Mouse (Mus musculus) cerebellum, postnatal 10 days (tissue): ENCODE results near the gene Krt34.
A peak's percentile ranks its signal among the peaks of the same experiment; 100 is the strongest.

Experiments used
- DNase-seq, 2 experiments: peaks; one replicate each; pipeline ENCODE4 v3.0.0; 2021; ENCODE audit warnings: mixed read lengths in 2 of 2

Gene Krt34

DNA sequence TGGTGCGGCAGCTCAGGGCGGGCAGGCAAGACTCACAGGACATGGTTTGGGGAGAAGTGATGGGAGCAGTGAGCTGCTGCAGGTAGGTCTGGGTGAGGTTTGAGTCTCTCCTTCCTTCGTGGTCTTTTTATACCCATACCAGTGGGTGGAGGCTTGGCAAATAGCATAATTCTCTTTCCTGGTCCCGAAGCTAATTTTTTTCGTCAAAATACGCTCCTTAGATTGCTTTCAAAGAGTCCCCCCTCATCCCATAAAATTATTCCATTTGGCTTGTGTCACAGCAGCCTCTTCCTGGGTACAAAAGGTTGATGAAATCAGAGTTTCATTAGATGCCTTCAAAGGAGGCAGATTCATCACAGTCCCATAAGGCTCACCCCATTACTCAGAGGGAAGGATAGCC, at the start of gene Krt34:
Gene Krt34, minus strand, starts transcription at position 101 of the 400 bp plus-strand sequence.
- no peak for DNase-seq

DNA sequence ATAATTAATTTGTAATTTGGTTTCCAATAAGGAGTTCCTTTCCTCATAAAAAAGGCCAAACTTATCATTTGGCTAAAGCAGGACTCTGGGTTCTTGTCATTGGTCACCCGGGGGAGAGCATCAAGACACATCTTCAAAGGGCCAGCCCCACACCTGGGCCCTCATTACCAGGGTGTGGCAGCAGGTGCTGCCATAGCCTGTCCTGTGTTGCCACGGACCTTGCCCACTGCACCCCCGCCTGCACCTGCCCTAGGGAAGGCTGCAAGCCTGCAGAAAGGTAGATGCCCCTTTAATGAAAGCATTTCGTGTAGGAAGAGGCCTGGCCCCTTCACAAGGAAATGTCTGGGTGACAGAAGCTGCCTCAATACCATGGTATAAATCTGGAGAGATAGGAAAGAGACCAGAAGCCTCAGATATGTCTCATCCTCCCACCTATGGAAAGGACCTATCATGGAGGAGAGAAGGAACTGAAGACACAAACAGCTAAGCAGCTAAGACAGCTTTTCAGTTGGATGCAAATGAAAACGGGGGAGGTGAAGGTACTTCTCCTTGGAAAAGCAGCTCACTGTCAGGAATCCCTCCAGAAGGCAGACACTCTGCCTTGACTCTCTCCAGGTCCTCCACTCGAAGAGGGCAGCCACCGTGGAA, 47.1 kb upstream of the Krt34 start:
- DNase-seq = no peak

- peak; percentile 69 to 76 for DNase-seq
Measured at GRCm38 (mm10) chr11:100087861-100088260, 46.5 kb upstream of the Krt34 start, which contains the start of gene Krt32. Gene Krt32 (minus strand): TSS chr11:100088226.

GRCm38 (mm10) chr11:100073873-100074272, 32.5 kb upstream of the Krt34 start:
- DNase-seq = no peak

- DNase-seq = no peak
Measured at GRCm38 (mm10) chr11:100067293-100068036, 26.1 kb upstream of the Krt34 start.

- peak; percentile 84 to 88 for DNase-seq
Measured at GRCm38 (mm10) chr11:100066236-100067010, 25.1 kb upstream of the Krt34 start.

DNA sequence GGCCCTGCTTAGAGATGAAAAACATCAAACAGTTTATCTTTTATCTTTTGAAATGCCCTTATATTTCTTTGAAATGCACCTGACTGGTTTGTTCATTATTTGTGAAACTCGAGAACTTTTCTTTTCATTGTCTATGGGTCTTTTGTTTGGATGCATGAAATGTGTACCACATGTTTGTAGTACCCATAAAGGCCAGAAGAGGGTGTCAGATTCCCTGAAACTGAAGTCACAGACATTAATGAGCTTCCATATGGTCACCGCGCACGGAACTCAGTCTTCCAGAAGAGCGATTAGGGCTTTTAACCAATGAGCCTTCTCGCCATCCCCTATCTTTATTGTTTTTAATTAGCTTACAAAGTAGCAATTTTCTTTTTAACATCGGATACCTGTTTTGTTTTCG, 17.5 kb upstream of the Krt34 start:
- peak; percentile 47 to 58 for DNase-seq

- peak; percentile 31 to 39 for DNase-seq
Measured at GRCm38 (mm10) chr11:100055686-100056655, 14.6 kb upstream of the Krt34 start.

GRCm38 (mm10) chr11:100050451-100050850, 9.1 kb upstream of the Krt34 start, which contains the start of gene Krt31:
Gene Krt31 (minus strand): TSS chr11:100050551.
- no peak for DNase-seq

- DNase-seq = no peak
Measured at GRCm38 (mm10) chr11:100047193-100047592, 5.8 kb upstream of the Krt34 start.

DNA sequence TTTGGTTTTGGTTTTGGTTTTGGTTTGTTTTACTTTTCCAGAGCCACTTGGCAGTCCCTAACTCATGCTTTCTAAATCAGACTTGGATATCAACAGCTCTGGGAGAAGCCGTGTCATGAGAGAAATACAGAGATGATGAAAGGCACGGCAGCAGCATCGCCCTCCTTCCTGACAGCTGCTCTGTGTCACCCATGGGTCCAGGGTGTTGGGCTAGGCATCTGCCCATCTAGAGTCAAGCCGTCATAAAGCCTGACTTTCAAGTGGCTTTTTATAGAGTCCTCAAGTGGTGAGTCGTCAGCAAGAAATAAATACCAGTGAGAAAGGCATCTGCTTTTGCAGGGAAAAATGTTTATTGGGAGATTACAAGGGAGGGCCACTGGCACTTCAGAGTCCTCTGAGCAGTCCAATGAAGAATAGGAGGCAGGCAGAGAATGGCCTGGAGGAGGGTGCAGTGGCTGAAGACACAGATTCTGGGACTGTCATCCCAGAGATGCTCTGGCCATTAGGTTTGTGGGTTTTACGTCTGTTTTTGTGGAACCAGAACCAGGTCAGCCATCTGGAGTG, 5.0 kb upstream of the Krt34 start:
- no peak for DNase-seq

DNA sequence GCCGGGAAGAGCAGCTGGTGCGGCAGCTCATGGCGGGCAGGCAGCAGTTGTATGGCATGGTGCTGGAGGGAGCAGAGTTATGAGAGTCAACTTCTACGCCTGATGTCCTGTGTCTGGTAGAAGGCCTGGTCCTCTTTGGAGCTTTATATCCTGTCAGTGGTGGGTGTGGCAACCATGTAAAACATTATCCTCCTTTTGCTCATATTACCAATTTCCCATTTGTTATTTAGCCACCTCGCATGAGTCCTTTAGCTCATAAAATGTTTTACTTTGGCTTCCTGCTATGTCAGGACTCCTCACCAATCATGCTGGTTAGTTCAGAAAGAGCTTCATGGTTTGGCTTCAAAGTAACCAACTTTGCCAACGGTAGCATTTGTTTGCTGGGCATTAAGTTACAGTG, 11.6 kb downstream of the Krt34 start, which contains the start of gene Krt33b:
Gene Krt33b, minus strand, starts transcription at position 101 of the 400 bp plus-strand sequence.
- no peak for DNase-seq

DNA sequence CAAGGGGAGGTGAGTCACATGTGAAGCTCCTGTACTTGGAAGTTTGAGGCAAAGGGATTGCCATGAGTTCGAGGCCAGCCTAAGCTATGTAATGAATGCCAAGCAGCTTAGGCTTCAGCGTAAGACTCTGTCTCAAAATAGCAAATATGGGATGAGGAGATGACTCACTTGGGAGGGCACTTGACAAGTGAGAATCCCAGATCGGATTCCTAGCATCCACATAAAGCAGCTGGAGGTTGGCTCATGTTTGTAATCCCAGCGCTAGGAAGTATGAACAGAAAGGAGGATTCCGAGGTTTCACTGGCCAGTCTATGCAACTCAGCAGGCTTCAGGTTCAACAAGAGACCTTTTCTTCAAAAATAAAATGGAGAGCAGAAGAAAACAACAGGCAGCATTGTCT, 19.9 kb downstream of the Krt34 start:
- DNase-seq = no peak

DNA sequence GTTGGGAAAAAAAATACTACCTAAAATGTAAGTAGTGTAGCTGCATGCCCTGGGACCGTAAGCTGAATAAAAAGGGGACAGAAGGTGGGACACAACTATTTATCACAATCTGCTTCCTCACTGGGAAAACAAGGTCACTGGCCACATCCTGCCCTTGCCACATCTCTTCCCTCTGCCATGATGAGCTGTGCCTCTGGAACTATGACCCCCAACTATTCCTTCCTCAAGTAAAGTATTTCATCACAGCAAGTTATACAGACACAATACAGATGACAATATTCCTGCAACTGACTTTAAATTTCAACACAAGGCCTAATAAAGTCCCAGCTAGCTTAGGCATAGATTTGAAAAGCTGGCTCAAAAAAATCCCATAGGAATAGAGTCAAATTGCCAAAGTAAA, 21.9 kb downstream of the Krt34 start:
- no peak for DNase-seq

GRCm38 (mm10) chr11:100016112-100016511, 25.2 kb downstream of the Krt34 start, which contains the start of gene Krt33a:
Gene Krt33a (minus strand): TSS chr11:100016212.
- DNase-seq = no peak

GRCm38 (mm10) chr11:100013691-100014171, 27.6 kb downstream of the Krt34 start:
- DNase-seq = no peak

GRCm38 (mm10) chr11:100010682-100011081, 30.7 kb downstream of the Krt34 start:
- DNase-seq = no peak

- DNase-seq = no peak
Measured at GRCm38 (mm10) chr11:100008336-100008735, 33.0 kb downstream of the Krt34 start.

DNA sequence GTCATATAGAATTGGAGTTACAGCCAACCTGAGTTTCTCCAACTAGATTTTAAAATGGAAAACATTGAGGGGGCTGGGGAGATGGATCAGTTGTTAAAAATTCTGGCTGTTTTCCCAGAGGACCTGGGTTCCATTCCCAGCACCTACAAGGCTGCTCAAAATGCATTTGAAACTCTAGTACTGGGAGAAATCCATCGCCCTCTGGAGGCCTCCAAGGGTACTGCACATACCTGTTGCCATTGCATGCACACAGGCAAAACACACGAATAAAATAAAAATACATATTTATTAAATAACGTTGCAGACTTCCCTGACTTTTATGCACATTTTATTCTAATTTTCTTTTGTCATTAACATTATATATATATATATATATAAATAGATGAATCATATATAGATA, 34.7 kb downstream of the Krt34 start:
- peak; percentile 22 to 39 for DNase-seq

DNA sequence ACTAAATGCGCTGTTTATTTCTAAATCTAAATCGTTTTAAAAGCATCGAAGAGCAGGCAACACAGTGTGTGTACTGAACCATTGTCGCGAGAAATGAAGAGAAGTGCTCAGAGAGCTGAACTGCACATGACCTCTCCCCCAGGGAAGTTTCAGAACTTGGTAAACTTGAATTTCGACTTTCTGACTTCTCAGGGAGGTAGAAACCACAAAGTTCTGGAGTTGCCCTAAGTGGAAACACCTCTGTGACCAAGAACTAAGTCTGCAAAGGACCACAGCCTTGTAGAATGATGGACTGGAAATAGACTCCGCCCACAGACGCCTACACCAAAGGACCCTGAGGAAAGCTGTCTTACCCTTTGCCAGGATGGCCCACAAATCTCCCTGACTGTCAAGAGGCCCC, 35.4 kb downstream of the Krt34 start:
- no peak for DNase-seq

- DNase-seq = peak; percentile 74 to 76
Measured at GRCm38 (mm10) chr11:100004846-100005245, 36.5 kb downstream of the Krt34 start.
